Mouse (Mus musculus) urinary bladder, postnatal 25 days (tissue): ENCODE measurements around the gene Tbc1d2b.
A peak's percentile ranks its signal among the peaks of the same experiment; 100 is the strongest.

Source experiments
- DNase-seq: peaks from one replicate; pipeline ENCODE4 v3.0.0; 2022; ENCODE audit warnings: low spot score

The Tbc1d2b gene

GRCm38 (mm10) chr9:90270193-90270943 lies at the start of gene Tbc1d2b:
Tbc1d2b (minus strand) TSS chr9:90270804.
- DNase-seq: peak; percentile 66

GRCm38 (mm10) chr9:90316300-90316699 lies 45.7 kb upstream of the Tbc1d2b start:
- DNase-seq: no peak

GRCm38 (mm10) chr9:90315662-90316061 lies 45.1 kb upstream of the Tbc1d2b start:
- no peak for DNase-seq

GRCm38 (mm10) chr9:90304254-90304653 lies 33.6 kb upstream of the Tbc1d2b start:
- DNase-seq: no peak

GRCm38 (mm10) chr9:90303101-90303835 lies 32.7 kb upstream of the Tbc1d2b start:
- DNase-seq: no peak

- no peak for DNase-seq
These were observed 32.1 kb upstream of the Tbc1d2b start for GRCm38 (mm10) chr9:90302670-90303069.

- DNase-seq: no peak
These were observed 30.6 kb upstream of the Tbc1d2b start for GRCm38 (mm10) chr9:90301081-90301688.

GRCm38 (mm10) chr9:90297637-90298036 lies 27.0 kb upstream of the Tbc1d2b start:
- DNase-seq: no peak

- no peak for DNase-seq
These were observed 23.2 kb upstream of the Tbc1d2b start for GRCm38 (mm10) chr9:90293641-90294398.

GRCm38 (mm10) chr9:90278397-90278796 lies 7.8 kb upstream of the Tbc1d2b start:
- DNase-seq: no peak

GRCm38 (mm10) chr9:90277884-90278283 lies 7.3 kb upstream of the Tbc1d2b start:
- no peak for DNase-seq

- DNase-seq: no peak
These were observed 6.2 kb upstream of the Tbc1d2b start for GRCm38 (mm10) chr9:90276779-90277178.

- DNase-seq: no peak
These were observed 5.3 kb upstream of the Tbc1d2b start for GRCm38 (mm10) chr9:90275906-90276305.

GRCm38 (mm10) chr9:90275500-90275899 lies 4.9 kb upstream of the Tbc1d2b start:
- DNase-seq: no peak

- no peak for DNase-seq
These were observed 3.9 kb upstream of the Tbc1d2b start for GRCm38 (mm10) chr9:90274516-90274915.

GRCm38 (mm10) chr9:90272346-90272745 lies 1.7 kb upstream of the Tbc1d2b start:
- DNase-seq: no peak

GRCm38 (mm10) chr9:90271541-90272090 lies 1.0 kb upstream of the Tbc1d2b start:
- DNase-seq: no peak

GRCm38 (mm10) chr9:90270944-90271295 lies 316 bp upstream of the Tbc1d2b start:
- no peak for DNase-seq

GRCm38 (mm10) chr9:90269011-90269681 lies 1.5 kb downstream of the Tbc1d2b start:
- peak; percentile 55 for DNase-seq

- peak; percentile 2 for DNase-seq
These were observed 3.7 kb downstream of the Tbc1d2b start for GRCm38 (mm10) chr9:90266926-90267325.

- DNase-seq: peak; percentile 1
These were observed 4.5 kb downstream of the Tbc1d2b start for GRCm38 (mm10) chr9:90266059-90266458.
